Mouse (Mus musculus): ENCODE measurements at regions not wholly inside any gene's neighbourhood (a gene's known extent, or its start where the extent isn't known, plus 50 kb on each side); places are given as distances from the start of the nearest gene placed in this dataset.

GRCm38 (mm10) chr8:33089731-33090130 is 338.8 kb upstream of the 5930422O12Rik start:
- no peak for DNase-seq
- intact Hi-C loops (cut with DNase I): no loop called here

DNA sequence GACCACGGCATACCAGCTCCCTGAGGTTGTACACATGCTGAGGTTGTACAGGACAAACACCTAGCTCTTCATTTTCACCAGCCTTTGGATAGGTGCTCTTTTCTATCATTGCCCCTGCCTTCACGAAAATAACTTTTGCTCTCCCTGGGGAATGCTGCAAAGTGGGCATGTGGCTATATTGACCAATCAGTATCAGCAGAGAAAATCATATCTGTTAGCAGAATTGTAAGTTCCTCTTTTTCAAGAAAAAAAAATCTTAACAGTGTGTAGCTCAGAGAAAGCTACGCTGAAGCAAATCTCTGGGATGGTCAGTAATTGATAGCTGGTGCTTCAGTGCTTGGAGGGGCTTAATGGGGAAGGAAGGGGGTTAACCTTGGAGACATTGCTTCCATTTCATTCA is 319.6 kb upstream of the 5930422O12Rik start:
- intact Hi-C loops (cut with DNase I): no loop called here
- no peak for DNase-seq

- intact Hi-C loops (cut with DNase I): no loop called here
- no peak for DNase-seq
Measured at GRCm38 (mm10) chr8:33115271-33116236, 313.0 kb upstream of the 5930422O12Rik start.

- DNase-seq: no peak
- intact Hi-C loops (cut with DNase I): no loop called here
Measured at GRCm38 (mm10) chr8:33123061-33123587, 305.4 kb upstream of the 5930422O12Rik start.

DNA sequence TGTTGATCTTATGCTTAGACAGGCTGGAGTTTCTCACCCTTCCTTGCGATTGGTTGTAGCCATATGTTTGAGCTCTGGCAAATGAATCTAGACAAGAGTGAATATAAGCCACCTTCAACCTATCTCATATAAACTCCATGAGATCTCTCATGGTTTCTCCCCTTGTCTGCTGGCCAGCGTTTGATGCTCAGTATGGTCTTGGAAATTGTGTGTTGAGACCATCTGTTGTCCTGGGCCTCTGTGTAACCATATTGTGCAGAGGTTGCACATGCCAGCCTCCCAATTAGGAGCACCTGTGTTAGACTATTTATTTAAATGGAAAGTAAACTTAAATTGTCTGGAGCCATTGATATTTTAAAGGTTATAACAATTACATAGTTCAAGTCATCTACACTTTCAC is 301.5 kb upstream of the 5930422O12Rik start:
- intact Hi-C loops (cut with DNase I): no loop called here
- DNase-seq: no peak

GRCm38 (mm10) chr8:33138874-33139273 is 289.6 kb upstream of the 5930422O12Rik start:
- no peak for DNase-seq
- intact Hi-C loops (cut with DNase I): no loop called here

DNA sequence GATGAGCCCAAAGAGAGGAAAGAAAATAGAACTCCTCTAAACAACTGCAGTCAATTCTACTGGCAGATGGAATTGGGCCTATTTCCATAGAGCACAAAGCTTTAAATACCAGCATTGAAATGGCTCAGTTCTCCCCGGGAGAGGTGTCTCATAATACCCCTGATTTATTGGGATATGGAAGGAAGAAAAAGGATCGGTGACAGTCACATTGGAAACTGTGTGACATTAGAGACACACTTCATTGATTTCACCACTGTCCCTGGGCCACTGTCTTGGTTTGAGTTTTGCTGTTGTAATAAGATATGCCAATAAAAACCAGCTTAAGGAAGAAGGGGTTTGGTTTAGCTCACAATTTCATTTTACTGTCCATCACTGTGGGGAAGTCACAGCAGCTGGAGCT is 288.7 kb upstream of the 5930422O12Rik start:
- intact Hi-C loops (cut with DNase I): no loop called here
- DNase-seq: no peak

DNA sequence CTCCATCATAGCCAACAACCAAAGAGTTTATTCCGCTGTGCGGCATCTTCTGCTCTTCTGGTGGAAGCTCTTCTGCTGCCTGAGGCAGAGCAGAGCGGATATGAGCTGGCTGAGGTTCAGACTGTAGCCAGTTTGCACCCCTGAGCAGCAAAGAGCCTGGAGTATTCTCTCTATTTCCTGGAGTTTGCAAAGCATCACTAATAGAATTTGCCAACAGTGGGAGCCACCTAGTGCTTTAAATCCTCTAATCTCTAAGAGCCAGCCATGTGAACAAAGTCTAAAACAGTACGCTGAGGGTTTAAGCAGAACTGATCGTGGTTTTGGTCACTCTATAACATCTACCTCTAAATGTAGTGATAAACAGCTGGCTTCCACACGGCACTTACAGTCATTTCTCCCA is 250.9 kb upstream of the 5930422O12Rik start:
- DNase-seq: no peak
- intact Hi-C loops (cut with DNase I): no loop called here

- intact Hi-C loops (cut with DNase I): loop anchor here (5.0 to 10.0 kb wide), 3 partner anchors 1178 to 1886 kb away; no protein-coding TSS in a partner anchor
Measured at GRCm38 (mm10) chr8:33183029-33183428, 245.5 kb upstream of the 5930422O12Rik start.

More at GRCm38 (mm10) chr8:33183029-33183428, 245.5 kb upstream of the 5930422O12Rik start:
- DNase-seq: no peak
